Mouse (Mus musculus) embryonic fibroblast, embryonic 13.5 days (primary cell): ENCODE data around the gene Vmn1r117.
"Not testable (repeated sequence)": the region's sequence is repeated elsewhere in the genome, so short reads cannot be mapped to it uniquely, and the experiment has no call there.

Source experiments
- CTCF ChIP-seq: IDR thresholded peaks from 2 replicates; pipeline ENCODE4 v1.5.1; 2011; ENCODE audit warnings: mild to moderate bottlenecking, control low read depth, low read length, moderate library complexity, borderline replicate concordance; ENCODE audit not compliant: insufficient read depth
- POLR2A ChIP-seq: IDR thresholded peaks from 2 replicates; pipeline ENCODE4 v1.6.1; 2011; ENCODE audit warnings: low read depth, mild to moderate bottlenecking, control low read depth, low read length, moderate library complexity

- TF ChIP-seq POLR2A, CTCF: not testable (repeated sequence)
Measured at GRCm38 (mm10) chr7:20884021-20884420, at the start of gene Vmn1r117.
